Mouse (Mus musculus): ENCODE data around the gene Fcgrt. TPM values are rescaled to one million over a fixed set of nuclear protein-coding genes. Genes with fewer than 3 reads are reported as not detected.

Fcgrt gene
- polyA plus RNA-seq, 1 experiment from 2014 or later, result 20.3 TPM

GRCm38 (mm10) chr7:45134544-45135026 is 30.9 kb upstream of the Fcgrt start:
- Histone ChIP-seq H3K4me2 (ENCODE audit: low read length) (no peak overlapping the region), H3K9ac (ENCODE audit: low read length) (no peak overlapping the region), H3K4me1 (ENCODE audit: control insufficient read depth, insufficient read depth, low read length) (0 out of 2 replicates have a peak, but pooled peaks cover 3% of the 10 kb centered on the region), H3K27me3 (replicated peaks; ENCODE audit: control insufficient read depth, insufficient read depth, low read length) (no peaks in the 10 kb centered on the region), H3K9me3 (replicated peaks; ENCODE audit: control insufficient read depth, low read length) (peaks cover 3% of the 10 kb centered on the region; the same call in 1 of the 2 replicates), H3K4me3 (ENCODE audit: low read depth, low read length) (no peak overlapping the region), H3K36me3 (ENCODE audit: control insufficient read depth, insufficient read depth, low read length) (no peaks in the 10 kb centered on the region), H3K27ac (ENCODE audit: low read depth, low read length) (no peak overlapping the region)
- DNase-seq (ENCODE audit: low spot score) (no peak), ATAC-seq (no peak)
- WGBS, result 13% methylated on average over 12 of the region's 12 CpGs

- peaks cover 3% of the 10 kb centered on the region; the same call in 1 of the 2 replicates for H3K4me1 ChIP-seq (ENCODE audit: control insufficient read depth, insufficient read depth, low read length)
- H3K36me3 ChIP-seq (ENCODE audit: control insufficient read depth, insufficient read depth, low read length), result no peaks in the 10 kb centered on the region
- H3K4me3 ChIP-seq (ENCODE audit: low read depth, low read length), result no peak overlapping the region
- H3K27me3 ChIP-seq (replicated peaks; ENCODE audit: control insufficient read depth, insufficient read depth, low read length), result no peaks in the 10 kb centered on the region
- H3K9me3 ChIP-seq (replicated peaks; ENCODE audit: control insufficient read depth, low read length), result peaks cover 3% of the 10 kb centered on the region; the same call in 1 of the 2 replicates
- no peak overlapping the region for H3K9ac ChIP-seq (ENCODE audit: low read length)
- no peak for DNase-seq (ENCODE audit: low spot score)
- no peak overlapping the region for H3K27ac ChIP-seq (ENCODE audit: low read depth, low read length)
- H3K4me2 ChIP-seq (ENCODE audit: low read length), result no peak overlapping the region
- WGBS, result 75% methylated on average over 8 of the region's 8 CpGs
- ATAC-seq, result no peak
Measured at GRCm38 (mm10) chr7:45133446-45134159, 30.0 kb upstream of the Fcgrt start.

DNA sequence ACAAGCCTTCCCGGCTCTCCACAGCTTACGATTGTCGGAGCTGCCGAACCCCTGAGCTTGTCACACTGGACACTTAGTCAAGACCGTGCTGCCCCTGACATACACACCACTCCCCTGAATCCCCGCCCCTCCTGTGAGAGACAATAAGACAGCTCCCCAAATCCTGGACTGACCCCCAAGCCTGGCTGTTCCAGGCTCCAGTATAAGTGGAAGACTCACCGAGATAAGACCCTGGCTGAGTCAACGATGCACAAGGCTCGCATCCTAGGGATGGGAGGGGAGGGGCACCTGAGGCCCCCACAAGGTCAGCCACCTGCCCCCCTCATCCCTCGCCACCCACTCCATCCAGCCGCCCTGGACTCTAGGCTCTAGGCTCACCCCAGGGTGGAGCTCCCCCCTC is 28.2 kb upstream of the Fcgrt start:
- Histone ChIP-seq H3K4me3 (ENCODE audit: low read depth, low read length) (no peak overlapping the region), H3K27me3 (replicated peaks; ENCODE audit: control insufficient read depth, insufficient read depth, low read length) (no peaks in the 10 kb centered on the region), H3K9me3 (replicated peaks; ENCODE audit: control insufficient read depth, low read length) (peaks cover 3% of the 10 kb centered on the region; the same call in 1 of the 2 replicates), H3K27ac (ENCODE audit: low read depth, low read length) (no peak overlapping the region), H3K9ac (ENCODE audit: low read length) (no peak overlapping the region), H3K4me1 (ENCODE audit: control insufficient read depth, insufficient read depth, low read length) (peaks cover 8% of the 10 kb centered on the region; the same call in 1 of the 2 replicates), H3K36me3 (ENCODE audit: control insufficient read depth, insufficient read depth, low read length) (peaks cover 7% of the 10 kb centered on the region), H3K4me2 (ENCODE audit: low read length) (no peak overlapping the region)
- no peak for ATAC-seq
- no peak for DNase-seq (ENCODE audit: low spot score)
- 76% methylated on average over 11 of the region's 11 CpGs for WGBS

DNA sequence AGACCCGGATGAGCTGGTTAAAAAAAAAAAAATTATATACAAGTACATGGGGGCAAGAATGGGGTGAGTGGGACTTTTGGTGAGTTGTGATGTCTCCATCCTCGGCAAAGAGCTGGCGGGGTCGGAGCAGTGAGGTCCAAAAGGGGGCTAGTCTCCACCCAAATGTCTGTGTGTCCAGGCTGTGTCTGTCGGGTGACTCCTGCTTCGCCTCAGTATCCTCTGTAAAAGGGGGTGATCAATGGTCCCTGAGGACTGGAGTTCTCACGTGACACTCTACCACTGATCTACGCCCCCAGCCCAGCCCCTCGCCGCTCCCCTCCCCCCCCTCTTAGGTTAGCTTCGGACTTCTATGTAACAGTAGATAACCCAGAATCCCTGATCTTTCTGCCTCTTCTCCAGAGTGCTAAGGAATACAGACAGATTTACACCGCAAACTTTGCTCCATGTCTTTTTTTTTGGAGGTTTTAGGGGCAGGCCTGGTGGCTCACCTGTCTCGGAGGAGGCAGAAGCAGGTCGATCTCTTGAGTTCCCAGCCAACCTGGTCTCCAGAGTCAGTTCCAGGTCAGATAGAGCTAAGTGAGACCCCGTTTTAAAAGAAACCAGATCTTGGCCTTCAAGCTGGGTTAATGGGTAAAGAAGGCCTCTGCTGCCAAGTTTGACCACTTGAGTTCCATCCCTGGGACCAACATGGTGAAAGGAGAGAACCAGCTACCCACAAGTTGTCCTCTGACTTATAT is 26.3 kb upstream of the Fcgrt start:
- ATAC-seq (no peak), DNase-seq (ENCODE audit: low spot score) (no peak)
- Histone ChIP-seq H3K27ac (ENCODE audit: low read depth, low read length) (no peak overlapping the region; the same call in 1 of the 2 replicates), H3K9ac (ENCODE audit: low read length) (peak overlapping the region; percentile 81; the same call in 1 of the 2 replicates), H3K27me3 (replicated peaks; ENCODE audit: control insufficient read depth, insufficient read depth, low read length) (no peaks in the 10 kb centered on the region), H3K9me3 (replicated peaks; ENCODE audit: control insufficient read depth, low read length) (peaks cover 3% of the 10 kb centered on the region; the same call in 1 of the 2 replicates), H3K36me3 (ENCODE audit: control insufficient read depth, insufficient read depth, low read length) (peaks cover 26% of the 10 kb centered on the region), H3K4me1 (ENCODE audit: control insufficient read depth, insufficient read depth, low read length) (peaks cover 7% of the 10 kb centered on the region; the same call in 1 of the 2 replicates), H3K4me3 (ENCODE audit: low read depth, low read length) (peak overlapping the region; percentile 97), H3K4me2 (ENCODE audit: low read length) (peak overlapping the region; percentile 75)
- WGBS, result 65% methylated on average over 15 of the region's 15 CpGs

DNA sequence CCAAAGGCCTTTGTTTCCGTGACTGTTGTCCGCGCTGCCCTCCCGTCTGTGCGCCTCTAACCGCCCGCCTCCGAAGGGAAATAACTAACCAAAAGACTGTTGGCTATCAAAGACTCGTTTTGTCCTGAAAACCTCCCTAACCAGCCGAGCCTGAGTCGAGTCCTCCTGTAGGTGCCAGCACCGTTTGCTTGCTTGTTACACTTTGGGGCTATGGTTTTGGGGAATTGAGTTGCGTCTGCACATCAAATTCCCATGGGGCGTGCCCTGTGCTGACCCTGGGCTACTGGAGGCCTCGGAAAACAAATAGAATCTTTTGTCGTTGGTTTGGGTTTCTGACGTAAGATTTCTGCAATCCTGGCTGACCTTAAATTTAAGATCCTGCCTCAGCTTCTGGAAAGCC is 25.7 kb upstream of the Fcgrt start:
- peak overlapping the region; percentile 94 for H3K27ac ChIP-seq (ENCODE audit: low read depth, low read length)
- no peaks in the 10 kb centered on the region for H3K27me3 ChIP-seq (replicated peaks; ENCODE audit: control insufficient read depth, insufficient read depth, low read length)
- under 1% methylated on average over 17 of the region's 17 CpGs for WGBS
- peaks cover 3% of the 10 kb centered on the region; the same call in 1 of the 2 replicates for H3K9me3 ChIP-seq (replicated peaks; ENCODE audit: control insufficient read depth, low read length)
- peak overlapping the region; percentile 75 for H3K4me2 ChIP-seq (ENCODE audit: low read length)
- peaks cover 29% of the 10 kb centered on the region for H3K36me3 ChIP-seq (ENCODE audit: control insufficient read depth, insufficient read depth, low read length)
- DNase-seq (ENCODE audit: low spot score), result no peak
- H3K4me1 ChIP-seq (ENCODE audit: control insufficient read depth, insufficient read depth, low read length), result peaks cover 7% of the 10 kb centered on the region; the same call in 1 of the 2 replicates
- H3K9ac ChIP-seq (ENCODE audit: low read length), result peak overlapping the region; percentile 81
- peak overlapping the region; percentile 97 for H3K4me3 ChIP-seq (ENCODE audit: low read depth, low read length)
- ATAC-seq, result no peak

DNA sequence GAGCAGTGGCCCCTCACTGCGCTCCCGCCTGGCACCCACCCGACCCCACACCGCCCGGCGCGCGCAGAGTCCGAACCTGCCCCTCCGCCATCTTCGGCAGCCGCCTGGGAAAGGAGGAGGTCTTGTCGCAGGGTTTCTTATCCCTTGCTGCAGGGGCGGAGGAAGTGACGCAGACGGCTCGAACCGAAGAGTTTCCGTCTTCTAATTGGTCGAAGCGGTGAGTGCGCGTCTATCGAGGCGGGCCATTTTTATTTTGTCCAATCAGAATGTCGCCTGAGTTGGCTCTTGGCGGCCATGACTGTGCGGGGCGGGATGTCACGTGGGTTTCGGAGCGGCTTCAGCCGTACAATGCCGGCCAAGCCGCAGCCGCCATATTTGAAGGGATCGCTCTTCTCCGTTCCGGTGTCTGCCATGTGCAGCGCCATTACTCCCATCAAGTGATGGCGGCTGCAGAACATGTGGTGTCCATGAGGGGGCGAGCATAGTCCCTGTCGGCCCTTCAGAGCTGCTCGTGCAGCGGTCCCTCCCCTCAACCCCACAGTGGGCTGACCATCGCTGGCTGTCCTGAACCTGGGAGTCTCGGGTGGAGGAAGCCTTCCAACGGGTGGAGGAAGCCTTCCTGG is 25.1 kb upstream of the Fcgrt start, which contains the start of gene Rpl13a:
Gene Rpl13a (minus strand): TSS at position 138 of the 623 bp plus-strand sequence.
- peaks cover 29% of the 10 kb centered on the region for H3K36me3 ChIP-seq (ENCODE audit: control insufficient read depth, insufficient read depth, low read length)
- peak; percentile 100 for DNase-seq (ENCODE audit: low spot score)
- under 1% methylated on average over 48 of the region's 48 CpGs for WGBS
- peak within 1 kb of the TSS; percentile 100 for H3K9ac ChIP-seq (ENCODE audit: low read length)
- peaks cover 3% of the 10 kb centered on the region; the same call in 1 of the 2 replicates for H3K9me3 ChIP-seq (replicated peaks; ENCODE audit: control insufficient read depth, low read length)
- peak; percentile 93 for ATAC-seq
- H3K4me3 ChIP-seq (ENCODE audit: low read depth, low read length), result peak within 1 kb of the TSS; percentile 97
- peaks cover 7% of the 10 kb centered on the region; the same call in 1 of the 2 replicates for H3K4me1 ChIP-seq (ENCODE audit: control insufficient read depth, insufficient read depth, low read length)
- H3K27me3 ChIP-seq (replicated peaks; ENCODE audit: control insufficient read depth, insufficient read depth, low read length), result no peaks in the 10 kb centered on the region
- H3K27ac ChIP-seq (ENCODE audit: low read depth, low read length), result peak within 1 kb of the TSS; percentile 94
- peak within 1 kb of the TSS; percentile 94 for H3K4me2 ChIP-seq (ENCODE audit: low read length)

GRCm38 (mm10) chr7:45127700-45128224 is 24.1 kb upstream of the Fcgrt start:
- Histone ChIP-seq H3K27ac (ENCODE audit: low read depth, low read length) (peak overlapping the region; percentile 94), H3K36me3 (ENCODE audit: control insufficient read depth, insufficient read depth, low read length) (peaks cover 34% of the 10 kb centered on the region), H3K4me3 (ENCODE audit: low read depth, low read length) (peak overlapping the region; percentile 97), H3K9ac (ENCODE audit: low read length) (peak overlapping the region; percentile 100), H3K4me1 (ENCODE audit: control insufficient read depth, insufficient read depth, low read length) (peaks cover 14% of the 10 kb centered on the region; the same call in 1 of the 2 replicates), H3K27me3 (replicated peaks; ENCODE audit: control insufficient read depth, insufficient read depth, low read length) (no peaks in the 10 kb centered on the region), H3K4me2 (ENCODE audit: low read length) (peak overlapping the region; percentile 94), H3K9me3 (replicated peaks; ENCODE audit: control insufficient read depth, low read length) (no peaks in the 10 kb centered on the region)
- ATAC-seq (no peak), DNase-seq (ENCODE audit: low spot score) (no peak)
- WGBS, result 2% methylated on average over 6 of the region's 6 CpGs
